Mouse (Mus musculus): ENCODE measurements around the gene Samd14. TPM values are rescaled to one million over a fixed set of nuclear protein-coding genes. Genes with fewer than 3 reads are reported as not detected.
A peak's percentile ranks its signal among the peaks of the same experiment; 100 is the strongest.

The Samd14 gene
- polyA plus RNA-seq, 1 experiment from 2014 or later, result 57.8 TPM

DNA sequence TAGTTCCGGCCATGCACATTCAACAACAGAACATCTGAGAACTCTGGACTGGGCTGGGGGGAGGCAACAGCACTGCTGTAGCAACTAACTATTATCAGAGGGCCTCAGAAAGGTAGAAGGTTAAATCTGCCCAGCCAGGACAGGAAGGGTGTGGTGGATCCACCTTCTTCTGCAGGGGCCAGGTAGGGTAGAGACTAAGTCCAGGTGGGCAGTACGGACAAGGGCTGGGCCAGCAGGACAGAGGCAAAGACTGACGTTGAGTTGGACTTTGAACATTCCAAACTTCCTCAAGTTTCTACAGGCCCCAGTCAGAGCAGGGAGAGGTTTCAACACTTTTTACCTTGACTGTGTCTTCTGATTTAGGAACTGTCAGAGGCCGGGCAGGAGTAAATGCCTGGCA, 65.0 kb downstream of the Samd14 start:
- 52% methylated on average over 4 of the region's 4 CpGs for WGBS
- ATAC-seq (replicated peaks; ENCODE audit: low FRiP score) (no peak), DNase-seq (ENCODE audit: low spot score) (no peak)
- H3K27me3 ChIP-seq (replicated peaks; ENCODE audit: control insufficient read depth, insufficient read depth, low read length), result peaks cover 63% of the 10 kb centered on the region
- no peak overlapping the region for H3K27ac ChIP-seq (ENCODE audit: low read depth, low read length)
- peak overlapping the region; percentile 81; the same call in 1 of the 2 replicates for H3K4me2 ChIP-seq
- H3K36me3 ChIP-seq (ENCODE audit: control insufficient read depth, insufficient read depth, low read length), result no peaks in the 10 kb centered on the region
- no peaks in the 10 kb centered on the region for H3K9me3 ChIP-seq (ENCODE audit: control insufficient read depth, low read length)
- peaks cover 14% of the 10 kb centered on the region for H3K4me1 ChIP-seq (replicated peaks; ENCODE audit: control insufficient read depth, insufficient read depth, low read length)
- no peak overlapping the region for H3K4me3 ChIP-seq (ENCODE audit: low read depth, low read length)
- no peak overlapping the region for H3K9ac ChIP-seq (ENCODE audit: low read depth, low read length)

DNA sequence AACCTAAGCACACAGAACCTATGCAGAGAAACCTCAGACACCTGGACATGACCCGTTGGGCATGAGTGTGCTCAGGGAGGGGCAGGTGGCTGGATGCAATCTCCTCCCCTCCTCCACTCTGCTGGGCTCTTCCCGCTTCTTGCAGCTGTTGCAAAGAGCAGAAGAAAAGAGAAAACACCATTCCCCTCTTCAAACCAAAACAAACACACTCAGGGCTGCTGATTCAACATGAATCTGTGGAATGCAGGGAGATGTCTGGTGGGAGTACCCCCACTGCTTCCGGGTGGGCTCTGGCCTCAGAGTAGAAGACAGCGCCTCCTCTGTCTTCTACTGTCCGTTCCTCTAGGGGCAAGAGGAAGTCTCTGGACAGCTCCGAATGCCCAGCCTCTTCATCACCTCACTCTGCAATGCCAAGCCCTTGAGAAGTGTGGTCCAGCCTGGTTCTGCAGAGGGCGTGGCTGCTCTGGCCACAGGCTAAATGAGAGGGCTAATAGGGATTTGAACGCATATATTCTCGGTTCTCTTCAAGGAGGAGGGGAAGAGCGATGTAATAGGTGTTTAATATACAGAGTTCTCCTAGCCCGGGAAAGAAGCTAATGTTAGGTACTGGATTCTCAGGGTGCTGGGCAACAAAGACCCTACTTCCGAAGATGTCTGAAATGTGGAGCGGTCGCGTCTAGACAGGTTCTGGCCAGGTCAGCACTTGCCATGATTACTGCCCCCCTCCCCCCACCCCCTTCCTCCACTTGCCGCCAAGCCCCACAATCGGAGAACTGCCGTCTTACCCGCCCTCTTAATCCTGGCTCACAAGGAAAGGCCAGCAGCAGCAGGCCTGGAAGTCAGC, 65.7 kb downstream of the Samd14 start:
- DNase-seq (ENCODE audit: low spot score) (no peak), ATAC-seq (replicated peaks; ENCODE audit: low FRiP score) (no peak)
- H3K4me2 ChIP-seq, result peak overlapping the region; percentile 81
- H3K4me1 ChIP-seq (replicated peaks; ENCODE audit: control insufficient read depth, insufficient read depth, low read length), result peaks cover 16% of the 10 kb centered on the region
- peak overlapping the region; percentile 50 for H3K4me3 ChIP-seq (ENCODE audit: low read depth, low read length)
- no peaks in the 10 kb centered on the region for H3K36me3 ChIP-seq (ENCODE audit: control insufficient read depth, insufficient read depth, low read length)
- no peak overlapping the region for H3K27ac ChIP-seq (ENCODE audit: low read depth, low read length)
- whole genome bisulfite sequencing, result 8% methylated on average over 19 of the region's 19 CpGs
- peak overlapping the region; percentile 20; the same call in 1 of the 2 replicates for H3K9ac ChIP-seq (ENCODE audit: low read depth, low read length)
- H3K9me3 ChIP-seq (ENCODE audit: control insufficient read depth, low read length), result no peaks in the 10 kb centered on the region
- H3K27me3 ChIP-seq (replicated peaks; ENCODE audit: control insufficient read depth, insufficient read depth, low read length), result peaks cover 64% of the 10 kb centered on the region

Other genes starting within 250 kb of the Samd14 start
- not detected in 2 replicates for gene Tmem92, start 227.2 kb upstream of the Samd14 start, polyA plus RNA-seq (2014; fragmentation: Nextera tagmentation; extraction: Ambion mirVana)
- 191 and 221 TPM in 2 replicates for gene Col1a1, start 73.7 kb upstream of the Samd14 start, polyA plus RNA-seq (2014; fragmentation: Nextera tagmentation; extraction: Ambion mirVana)
- not detected in 2 replicates for gene Hils1, start 42.3 kb upstream of the Samd14 start, polyA plus RNA-seq (2014; fragmentation: Nextera tagmentation; extraction: Ambion mirVana)
- 0.22 and 0.30 TPM in 2 replicates for gene Sgca, start 33.6 kb upstream of the Samd14 start, polyA plus RNA-seq (2014; fragmentation: Nextera tagmentation; extraction: Ambion mirVana)
- gene Ppp1r9b, start 18.8 kb upstream of the Samd14 start, polyA plus RNA-seq (2014; fragmentation: Nextera tagmentation; extraction: Ambion mirVana), result 21.9 and 27.9 TPM in 2 replicates
- gene Pdk2, start 31.5 kb downstream of the Samd14 start, polyA plus RNA-seq (2014; fragmentation: Nextera tagmentation; extraction: Ambion mirVana), result 14.9 and 15.2 TPM in 2 replicates
- 4.0 and 4.6 TPM in 2 replicates for gene Itga3, start 66.9 kb downstream of the Samd14 start, polyA plus RNA-seq (2014; fragmentation: Nextera tagmentation; extraction: Ambion mirVana)
- 0.63 and 0.68 TPM in 2 replicates for gene Dlx3, start 110.2 kb downstream of the Samd14 start, polyA plus RNA-seq (2014; fragmentation: Nextera tagmentation; extraction: Ambion mirVana)
- 0.19 and 0.40 TPM in 2 replicates for gene Dlx4, start 136.4 kb downstream of the Samd14 start, polyA plus RNA-seq (2014; fragmentation: Nextera tagmentation; extraction: Ambion mirVana)